Mouse (Mus musculus) kidney, postnatal 0 days (tissue): ENCODE results near the gene Dlg1. TPM values are rescaled to one million over a fixed set of nuclear protein-coding genes. Genes with fewer than 3 reads are reported as not detected.

Source experiments
- ATAC-seq: fragments of 200-750 bp; cut with Nextera tagmentation; replicated peaks from 2 replicates; pipeline ENCODE4 v1.8.0; 2017; ENCODE audit warnings: low read depth, moderate number of reproducible peaks, moderate TSS enrichment, moderate library complexity; ENCODE audit not compliant: low FRiP score
- DNase-seq: peaks from one replicate; pipeline ENCODE4 v3.0.0-alpha.2; 2016; ENCODE audit warnings: low spot score
- H3K27ac ChIP-seq: fragments of 300-500 bp; sonication (generic); 2 replicates; pipeline ENCODE4 v1.5.1; 2014; ENCODE audit warnings: mild to moderate bottlenecking
- H3K27me3 ChIP-seq: fragments of 300-500 bp; sonication (generic); 2 replicates; pipeline ENCODE4 v1.6.1; 2014; ENCODE audit warnings: low read length, mixed read lengths; ENCODE audit not compliant: insufficient read depth
- H3K36me3 ChIP-seq: fragments of 300-500 bp; sonication (generic); 2 replicates; pipeline ENCODE4 v1.6.1; 2014; ENCODE audit warnings: low read length, mixed read lengths; ENCODE audit not compliant: insufficient read depth
- H3K4me1 ChIP-seq: fragments of 300-500 bp; sonication (generic); replicated peaks from 2 replicates; pipeline ENCODE4 v1.6.1; 2014; ENCODE audit warnings: antibody characterized with exemption, low read length, mixed read lengths; ENCODE audit not compliant: insufficient read depth
- H3K4me2 ChIP-seq: fragments of 300-500 bp; sonication (generic); 2 replicates; pipeline ENCODE4 v1.6.1; 2014; ENCODE audit warnings: mild to moderate bottlenecking, low read length, moderate library complexity, mixed read lengths
- H3K4me3 ChIP-seq: fragments of 300-500 bp; sonication (generic); replicated peaks from 2 replicates; pipeline ENCODE4 v1.5.1; 2014; ENCODE audit warnings: low read depth, low read length
- H3K9ac ChIP-seq: fragments of 300-500 bp; sonication (generic); 2 replicates; pipeline ENCODE4 v1.6.1; 2014; ENCODE audit warnings: low read depth, low read length
- H3K9me3 ChIP-seq: fragments of 300-500 bp; sonication (generic); replicated peaks from 2 replicates; pipeline ENCODE4 v1.6.1; 2016; ENCODE audit warnings: low read length, inconsistent platforms, mixed read lengths
- CTCF ChIP-seq: IDR thresholded peaks from 2 replicates; pipeline ENCODE4 v1.5.1; 2016; ENCODE audit warnings: antibody characterized with exemption, low read depth, mild to moderate bottlenecking, moderate library complexity
- WGBS: fragments of 180-500 bp; shearing (Covaris S2); extraction: QIAGEN DNeasy Blood & Tissue Kit; methylation state at CpG from one replicate; pipeline ENCODE4 v1.1.7; 2014; 5-methylcytosine and 5-hydroxymethylcytosine counted together
- polyA plus RNA-seq: library from polyadenylated mRNA; unstranded; fragments of >200 nt; fragmentation: Nextera tagmentation; extraction: Ambion mirVana; gene quantifications from 2 replicates; pipeline ENCODE4 v1.2.1, GENCODE M21; 2015

Gene Dlg1
- polyA plus RNA-seq, 1 experiment from 2014 or later, result 19.3 TPM

DNA sequence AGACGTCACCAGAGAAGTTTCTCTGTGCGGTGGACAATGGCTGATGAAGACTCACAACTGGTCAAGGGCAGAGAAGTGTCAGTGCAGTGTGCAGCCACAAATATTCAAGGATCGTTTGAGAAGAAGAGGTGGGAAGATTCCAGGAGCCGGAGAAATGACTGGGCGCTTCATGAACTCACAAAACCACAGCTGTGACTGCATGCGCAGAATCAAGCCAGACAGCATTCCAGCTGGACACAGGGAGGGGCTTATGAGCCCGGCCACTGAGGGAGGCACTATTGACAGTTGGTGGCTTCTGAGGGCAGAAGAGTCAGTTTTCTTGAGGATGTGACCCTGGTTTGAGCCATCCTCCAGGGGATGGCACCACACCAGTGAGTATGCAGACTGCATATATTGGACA is 24.9 kb upstream of the Dlg1 start:
- no peaks in the 10 kb centered on the region for H3K27me3 ChIP-seq
- H3K4me3 ChIP-seq, result no peak overlapping the region
- 0 out of 2 replicates have a peak, but pooled peaks cover 5% of the 10 kb centered on the region for H3K4me1 ChIP-seq
- 15% methylated on average over 7 of the region's 7 CpGs for WGBS
- no peak overlapping the region for H3K9ac ChIP-seq
- H3K36me3 ChIP-seq, result no peaks in the 10 kb centered on the region
- H3K27ac ChIP-seq, result no peak overlapping the region
- TF ChIP-seq CTCF, result no peak
- H3K4me2 ChIP-seq, result peak overlapping the region; percentile 33; the same call in 1 of the 2 replicates
- H3K9me3 ChIP-seq, result no peaks in the 10 kb centered on the region
- DNase-seq (peak; percentile 63), ATAC-seq (no peak)

DNA sequence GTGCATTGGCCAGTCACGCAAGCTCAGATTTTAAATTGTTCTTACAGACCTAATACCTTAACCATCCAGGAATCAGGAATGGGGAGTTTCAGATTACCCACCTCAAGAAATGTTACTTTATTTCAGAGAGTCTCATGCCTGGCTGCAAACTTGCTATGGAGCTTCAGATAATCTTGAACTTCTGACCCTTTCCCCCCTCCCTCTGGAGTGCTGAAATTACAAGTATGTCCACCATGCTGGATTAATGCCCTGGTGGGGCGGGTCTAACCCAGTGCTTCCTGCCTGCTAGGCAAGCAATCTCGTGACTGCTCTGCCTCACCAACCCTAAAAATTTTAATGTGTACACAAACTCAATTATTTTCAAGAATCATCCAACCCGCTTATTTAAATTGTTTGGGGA is 23.3 kb upstream of the Dlg1 start:
- TF ChIP-seq CTCF, result no peak
- no peak overlapping the region for H3K27ac ChIP-seq
- no peak overlapping the region for H3K9ac ChIP-seq
- ATAC-seq, result no peak
- no peaks in the 10 kb centered on the region for H3K36me3 ChIP-seq
- H3K4me1 ChIP-seq, result 0 out of 2 replicates have a peak, but pooled peaks cover 5% of the 10 kb centered on the region
- peak; percentile 33 for DNase-seq
- H3K4me3 ChIP-seq, result no peak overlapping the region
- WGBS, result 49% methylated on average over 4 of the region's 4 CpGs
- H3K27me3 ChIP-seq, result no peaks in the 10 kb centered on the region
- H3K9me3 ChIP-seq, result no peaks in the 10 kb centered on the region
- no peak overlapping the region for H3K4me2 ChIP-seq

- Histone ChIP-seq H3K4me1 (0 out of 2 replicates have a peak, but pooled peaks cover 5% of the 10 kb centered on the region), H3K4me2 (no peak overlapping the region), H3K9me3 (no peaks in the 10 kb centered on the region), H3K27me3 (no peaks in the 10 kb centered on the region), H3K4me3 (no peak overlapping the region), H3K9ac (no peak overlapping the region), H3K36me3 (no peaks in the 10 kb centered on the region), H3K27ac (no peak overlapping the region)
- DNase-seq (no peak), ATAC-seq (peak; percentile 65; the same call in 1 of the 2 replicates)
- no peak for TF ChIP-seq CTCF
- 23% methylated on average over 4 of the region's 4 CpGs for WGBS
Observed at GRCm38 (mm10) chr16:31641776-31642175, 21.5 kb upstream of the Dlg1 start.

- no peak overlapping the region for H3K9ac ChIP-seq
- ATAC-seq (no peak), DNase-seq (no peak)
- 70% methylated on average over 7 of the region's 7 CpGs for WGBS
- H3K4me2 ChIP-seq, result no peak overlapping the region
- H3K36me3 ChIP-seq, result no peaks in the 10 kb centered on the region
- H3K4me1 ChIP-seq, result no peaks in the 10 kb centered on the region
- H3K27me3 ChIP-seq, result no peaks in the 10 kb centered on the region
- TF ChIP-seq CTCF, result no peak
- H3K9me3 ChIP-seq, result no peaks in the 10 kb centered on the region
- H3K27ac ChIP-seq, result no peak overlapping the region
- H3K4me3 ChIP-seq, result no peak overlapping the region
Observed at GRCm38 (mm10) chr16:31647221-31647620, 16.0 kb upstream of the Dlg1 start.

- Histone ChIP-seq H3K9ac (no peak overlapping the region), H3K27me3 (no peaks in the 10 kb centered on the region), H3K4me1 (no peaks in the 10 kb centered on the region), H3K27ac (no peak overlapping the region), H3K9me3 (no peaks in the 10 kb centered on the region), H3K36me3 (no peaks in the 10 kb centered on the region), H3K4me3 (no peak overlapping the region), H3K4me2 (no peak overlapping the region)
- TF ChIP-seq CTCF, result no peak
- ATAC-seq (no peak), DNase-seq (peak; percentile 25)
- WGBS, result 23% methylated on average over 6 of the region's 6 CpGs
Observed at GRCm38 (mm10) chr16:31650788-31651187, 12.5 kb upstream of the Dlg1 start.

DNA sequence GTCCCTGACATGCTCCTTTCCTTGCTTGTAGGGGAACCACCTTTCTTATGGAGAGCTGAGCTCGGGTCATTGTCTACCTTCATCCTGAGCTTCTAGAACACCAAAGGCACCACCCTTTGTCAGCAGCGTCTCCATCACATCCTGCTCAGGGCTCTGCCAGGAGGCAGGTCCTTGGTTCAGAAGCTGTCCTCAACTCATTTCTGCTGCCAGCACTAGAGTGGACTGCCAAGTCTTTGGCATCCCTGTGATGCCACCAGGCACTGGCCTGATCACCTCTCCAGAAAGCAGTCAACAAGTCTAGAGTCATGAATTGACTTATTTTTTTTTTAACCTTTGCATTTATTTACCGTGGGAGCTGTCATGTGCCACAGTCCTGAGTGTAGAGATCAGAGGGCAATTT is 11.7 kb upstream of the Dlg1 start:
- H3K27me3 ChIP-seq, result no peaks in the 10 kb centered on the region
- H3K9ac ChIP-seq, result no peak overlapping the region
- DNase-seq (no peak), ATAC-seq (no peak)
- H3K36me3 ChIP-seq, result no peaks in the 10 kb centered on the region
- H3K9me3 ChIP-seq, result no peaks in the 10 kb centered on the region
- TF ChIP-seq CTCF, result no peak
- no peaks in the 10 kb centered on the region for H3K4me1 ChIP-seq
- no peak overlapping the region for H3K4me2 ChIP-seq
- no peak overlapping the region for H3K27ac ChIP-seq
- H3K4me3 ChIP-seq, result no peak overlapping the region
- WGBS, result 54% methylated on average over 3 of the region's 3 CpGs

DNA sequence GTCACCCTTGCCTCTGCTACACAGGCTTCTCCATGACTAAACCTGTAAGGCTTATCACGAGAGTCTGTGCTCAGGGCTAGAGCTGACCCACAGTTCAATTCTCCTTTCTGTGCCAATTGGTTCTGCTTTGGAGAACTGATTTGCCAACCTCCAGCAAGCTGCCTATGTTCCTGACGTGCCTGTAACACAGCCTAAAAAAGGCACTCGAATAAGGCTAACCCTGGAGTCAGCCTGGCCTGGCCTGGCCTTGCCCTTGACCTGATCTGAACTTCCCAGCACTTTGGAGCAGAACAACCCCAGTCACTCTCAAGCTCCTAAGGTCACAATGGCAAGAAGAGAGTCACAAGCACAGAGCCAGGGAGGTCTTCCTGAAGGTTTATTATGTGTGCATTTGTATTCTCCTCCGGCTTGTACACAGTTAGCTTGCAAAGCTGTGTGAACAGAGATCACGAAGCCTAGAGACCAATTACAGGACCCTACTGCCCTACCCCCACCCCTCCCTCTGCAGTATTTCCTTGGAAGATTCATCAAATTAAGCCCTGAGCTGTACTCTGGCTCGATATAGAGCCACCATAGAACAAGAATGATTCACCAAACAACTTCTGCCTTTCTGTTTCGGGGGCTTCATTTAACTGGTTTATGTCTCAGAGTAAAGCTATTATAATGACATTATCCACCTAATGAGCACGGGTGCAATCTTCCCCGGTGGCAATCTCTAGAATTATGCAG is 11.0 kb upstream of the Dlg1 start:
- TF ChIP-seq CTCF, result no peak
- H3K4me1 ChIP-seq, result no peaks in the 10 kb centered on the region
- no peak overlapping the region for H3K4me2 ChIP-seq
- no peaks in the 10 kb centered on the region for H3K36me3 ChIP-seq
- no peaks in the 10 kb centered on the region for H3K9me3 ChIP-seq
- DNase-seq (no peak), ATAC-seq (no peak)
- H3K27ac ChIP-seq, result no peak overlapping the region
- 68% methylated on average over 9 of the region's 9 CpGs for WGBS
- no peak overlapping the region for H3K4me3 ChIP-seq
- no peak overlapping the region for H3K9ac ChIP-seq
- H3K27me3 ChIP-seq, result no peaks in the 10 kb centered on the region
